Mouse (Mus musculus) liver, embryonic 12.5 days (tissue): Measurements from ENCODE around the gene 2200002J24Rik. TPM values are rescaled to one million over a fixed set of nuclear protein-coding genes. Genes with fewer than 3 reads are reported as not detected.
A peak's percentile ranks its signal among the peaks of the same experiment; 100 is the strongest.

Experiments
- ATAC-seq: fragments of 200-750 bp; cut with Nextera tagmentation; 2 replicates; pipeline ENCODE4 v1.8.0; 2017; ENCODE audit warnings: moderate number of reproducible peaks, mild to moderate bottlenecking, moderate library complexity
- H3K27ac ChIP-seq: fragments of 300-500 bp; sonication (generic); 2 replicates; pipeline ENCODE4 v1.5.1; 2016; ENCODE audit warnings: mild to moderate bottlenecking
- H3K27me3 ChIP-seq: fragments of 300-500 bp; sonication (generic); replicated peaks from 2 replicates; pipeline ENCODE4 v1.6.1; 2016; ENCODE audit warnings: mild to moderate bottlenecking, moderate library complexity
- H3K36me3 ChIP-seq: fragments of 300-500 bp; sonication (generic); 2 replicates; pipeline ENCODE4 v1.6.1; 2016; ENCODE audit warnings: mild to moderate bottlenecking, moderate library complexity
- H3K4me1 ChIP-seq: fragments of 300-500 bp; sonication (generic); 2 replicates; pipeline ENCODE4 v1.6.1; 2016
- H3K4me2 ChIP-seq: fragments of 300-500 bp; sonication (generic); 2 replicates; pipeline ENCODE4 v1.6.1; 2016; ENCODE audit warnings: mild to moderate bottlenecking, moderate library complexity
- H3K4me3 ChIP-seq: fragments of 300-500 bp; sonication (generic); 2 replicates; pipeline ENCODE4 v1.5.1; 2016; ENCODE audit warnings: mild to moderate bottlenecking, moderate library complexity
- H3K9ac ChIP-seq: fragments of 300-500 bp; sonication (generic); 2 replicates; pipeline ENCODE4 v1.6.1; 2016; ENCODE audit warnings: mild to moderate bottlenecking, moderate library complexity
- H3K9me3 ChIP-seq: fragments of 300-500 bp; sonication (generic); replicated peaks from 2 replicates; pipeline ENCODE4 v1.6.1; 2016; ENCODE audit warnings: mild to moderate bottlenecking, moderate library complexity
- WGBS: fragments of 180-500 bp; shearing (Covaris S2); methylation state at CpG from one replicate; pipeline ENCODE4 v1.1.7; 2016; ENCODE audit not compliant: insufficient replicate concordance; 5-methylcytosine and 5-hydroxymethylcytosine counted together
- polyA plus RNA-seq: library from polyadenylated mRNA; unstranded; fragments of >200 nt; fragmentation: Nextera tagmentation; extraction: Ambion mirVana; gene quantifications from 2 replicates; pipeline ENCODE4 v1.2.1, GENCODE M21; 2016

2200002J24Rik gene
- polyA plus RNA-seq: 0.65 and 1.0 TPM in 2 replicates

- no peaks in the 10 kb centered on the region for H3K27me3 ChIP-seq
- peak; percentile 66; the same call in 1 of the 2 replicates for ATAC-seq
- H3K36me3 ChIP-seq: no peaks in the 10 kb centered on the region
- H3K4me3 ChIP-seq: no peak within 1 kb of the TSS
- H3K9me3 ChIP-seq: no peaks in the 10 kb centered on the region
- 38% methylated on average over 9 of the region's 9 CpGs for WGBS
- H3K4me2 ChIP-seq: no peak within 1 kb of the TSS
- peaks cover 5% of the 10 kb centered on the region for H3K4me1 ChIP-seq
- H3K27ac ChIP-seq: no peak within 1 kb of the TSS
- no peak within 1 kb of the TSS for H3K9ac ChIP-seq
These were observed at the start of gene 2200002J24Rik for GRCm38 (mm10) chr7:30698589-30698988. TSS of gene 2200002J24Rik (plus strand) at chr7:30698926.

- peak; percentile 99 for ATAC-seq
- H3K27me3 ChIP-seq: no peaks in the 10 kb centered on the region
- H3K27ac ChIP-seq: peak within 1 kb of the TSS; percentile 80
- no peaks in the 10 kb centered on the region for H3K9me3 ChIP-seq
- 2% methylated on average over 59 of the region's 59 CpGs for WGBS
- H3K4me2 ChIP-seq: peak within 1 kb of the TSS; percentile 85
- peak within 1 kb of the TSS; percentile 96 for H3K9ac ChIP-seq
- peaks cover 16% of the 10 kb centered on the region for H3K4me1 ChIP-seq
- peaks cover 72% of the 10 kb centered on the region for H3K36me3 ChIP-seq
- H3K4me3 ChIP-seq: peak within 1 kb of the TSS; percentile 96
These were observed 48.9 kb upstream of the 2200002J24Rik start, which contains the start of gene Rbm42 for GRCm38 (mm10) chr7:30649591-30650540. TSS of gene Rbm42 (minus strand) at chr7:30650317.

GRCm38 (mm10) chr7:30664529-30665200 lies 34.1 kb upstream of the 2200002J24Rik start, which contains the start of gene Haus5:
TSS of gene Haus5 (minus strand) at chr7:30664994.
- ATAC-seq: peak; percentile 91
- Histone ChIP-seq H3K27ac (peak within 1 kb of the TSS; percentile 78), H3K9ac (peak within 1 kb of the TSS; percentile 89), H3K4me2 (peak within 1 kb of the TSS; percentile 84), H3K4me1 (peaks cover 22% of the 10 kb centered on the region), H3K4me3 (peak within 1 kb of the TSS; percentile 87), H3K36me3 (peaks cover 36% of the 10 kb centered on the region), H3K27me3 (peaks cover 5% of the 10 kb centered on the region; the same call in 1 of the 2 replicates), H3K9me3 (no peaks in the 10 kb centered on the region)
- 1% methylated on average over 34 of the region's 34 CpGs for WGBS

GRCm38 (mm10) chr7:30665321-30665720 lies 33.4 kb upstream of the 2200002J24Rik start:
- ATAC-seq: 0 out of 2 replicates have a peak, but pooled peaks have one; percentile 24
- peak overlapping the region; percentile 78; the same call in 1 of the 2 replicates for H3K27ac ChIP-seq
- WGBS: 4% methylated on average over 11 of the region's 11 CpGs

GRCm38 (mm10) chr7:30669229-30669628 lies 29.5 kb upstream of the 2200002J24Rik start:
- 21% methylated on average over 3 of the region's 3 CpGs for WGBS
- no peak for ATAC-seq
- Histone ChIP-seq H3K27ac (no peak overlapping the region), H3K36me3 (no peaks in the 10 kb centered on the region), H3K27me3 (peaks cover 5% of the 10 kb centered on the region; the same call in 1 of the 2 replicates), H3K9ac (no peak overlapping the region), H3K9me3 (no peaks in the 10 kb centered on the region), H3K4me3 (no peak overlapping the region), H3K4me2 (no peak overlapping the region), H3K4me1 (peaks cover 9% of the 10 kb centered on the region)

More at GRCm38 (mm10) chr7:30665321-30665720, 33.4 kb upstream of the 2200002J24Rik start:
- Histone ChIP-seq H3K4me3 (peak overlapping the region; percentile 87), H3K4me2 (peak overlapping the region; percentile 84), H3K4me1 (peaks cover 22% of the 10 kb centered on the region), H3K9ac (peak overlapping the region; percentile 89), H3K9me3 (no peaks in the 10 kb centered on the region), H3K27me3 (peaks cover 5% of the 10 kb centered on the region; the same call in 1 of the 2 replicates), H3K36me3 (peaks cover 29% of the 10 kb centered on the region)

GRCm38 (mm10) chr7:30671480-30671879 lies 27.2 kb upstream of the 2200002J24Rik start, which contains the start of gene Pmis2:
TSS of gene Pmis2 (minus strand) at chr7:30671605.
- Histone ChIP-seq H3K4me1 (no peaks in the 10 kb centered on the region), H3K4me2 (no peak within 1 kb of the TSS), H3K27me3 (peaks cover 10% of the 10 kb centered on the region; the same call in 1 of the 2 replicates), H3K9ac (no peak within 1 kb of the TSS), H3K27ac (no peak within 1 kb of the TSS), H3K9me3 (no peaks in the 10 kb centered on the region), H3K4me3 (no peak within 1 kb of the TSS), H3K36me3 (no peaks in the 10 kb centered on the region)
- ATAC-seq: no peak
- WGBS: 57% methylated on average over 9 of the region's 9 CpGs

- Histone ChIP-seq H3K9ac (no peak overlapping the region), H3K36me3 (no peaks in the 10 kb centered on the region), H3K4me3 (no peak overlapping the region), H3K4me2 (no peak overlapping the region), H3K9me3 (no peaks in the 10 kb centered on the region), H3K27me3 (0 out of 2 replicates have a peak, but pooled peaks cover 6% of the 10 kb centered on the region), H3K27ac (no peak overlapping the region), H3K4me1 (no peaks in the 10 kb centered on the region)
- ATAC-seq: no peak
- whole genome bisulfite sequencing: 64% methylated on average over 5 of the region's 5 CpGs
These were observed 20.3 kb upstream of the 2200002J24Rik start for GRCm38 (mm10) chr7:30678263-30678975.

GRCm38 (mm10) chr7:30681897-30682296 lies 16.8 kb upstream of the 2200002J24Rik start:
- Histone ChIP-seq H3K27me3 (no peaks in the 10 kb centered on the region), H3K4me1 (no peaks in the 10 kb centered on the region), H3K36me3 (no peaks in the 10 kb centered on the region), H3K4me3 (no peak overlapping the region), H3K27ac (no peak overlapping the region), H3K9me3 (no peaks in the 10 kb centered on the region), H3K9ac (no peak overlapping the region), H3K4me2 (no peak overlapping the region)
- ATAC-seq: no peak
- 71% methylated on average over 5 of the region's 5 CpGs for WGBS

GRCm38 (mm10) chr7:30683425-30683824 lies 15.3 kb upstream of the 2200002J24Rik start:
- Histone ChIP-seq H3K4me2 (no peak overlapping the region), H3K36me3 (no peaks in the 10 kb centered on the region), H3K4me3 (no peak overlapping the region), H3K4me1 (no peaks in the 10 kb centered on the region), H3K27me3 (peaks cover 6% of the 10 kb centered on the region; the same call in 1 of the 2 replicates), H3K27ac (no peak overlapping the region), H3K9ac (no peak overlapping the region), H3K9me3 (no peaks in the 10 kb centered on the region)
- 23% methylated on average over 2 of the region's 2 CpGs for WGBS
- no peak for ATAC-seq

GRCm38 (mm10) chr7:30688325-30688724 lies 10.4 kb upstream of the 2200002J24Rik start:
- Histone ChIP-seq H3K9ac (no peak overlapping the region), H3K36me3 (no peaks in the 10 kb centered on the region), H3K27me3 (peaks cover 7% of the 10 kb centered on the region; the same call in 1 of the 2 replicates), H3K9me3 (no peaks in the 10 kb centered on the region), H3K4me3 (no peak overlapping the region), H3K4me2 (no peak overlapping the region), H3K4me1 (no peaks in the 10 kb centered on the region), H3K27ac (no peak overlapping the region)
- ATAC-seq: no peak
- 84% methylated on average over 6 of the region's 6 CpGs for WGBS

- no peak overlapping the region for H3K4me3 ChIP-seq
- H3K4me2 ChIP-seq: no peak overlapping the region
- no peaks in the 10 kb centered on the region for H3K9me3 ChIP-seq
- H3K9ac ChIP-seq: no peak overlapping the region
- no peaks in the 10 kb centered on the region for H3K36me3 ChIP-seq
- WGBS: 17% methylated on average over 5 of the region's 5 CpGs
- peaks cover 5% of the 10 kb centered on the region for H3K4me1 ChIP-seq
- H3K27ac ChIP-seq: no peak overlapping the region
- no peak for ATAC-seq
- no peaks in the 10 kb centered on the region for H3K27me3 ChIP-seq
These were observed 625 bp upstream of the 2200002J24Rik start for GRCm38 (mm10) chr7:30698101-30698500.
